Mouse (Mus musculus): ENCODE measurements around the gene Olfr1461.

Olfr1461 gene

GRCm38 (mm10) chr19:13162700-13163099 is at the start of gene Olfr1461:
TSS of gene Olfr1461 (plus strand) at chr19:13163000.
- no peak for DNase-seq (ENCODE audit: low read depth)

- no peak for DNase-seq (ENCODE audit: low read depth)
Observed at GRCm38 (mm10) chr19:13149449-13149848, 13.4 kb upstream of the Olfr1461 start, which contains the start of gene Olfr1459. TSS of gene Olfr1459 (minus strand) at chr19:13149549.

GRCm38 (mm10) chr19:13185434-13185833 is 22.6 kb downstream of the Olfr1461 start, which contains the start of gene Olfr1462:
TSS of gene Olfr1462 (plus strand) at chr19:13185734.
- no peak for DNase-seq (ENCODE audit: low read depth)

Measured in c-Kit-positive CD71-negative TER-119-negative erythroid progenitor cells, embryonic 14.5 days (primary cell).